25 mouse cellular contexts compared by ENCODE assay signal in genomic region chr12:79490626-79491025, GRCm38 (mm10).
"Had no signal": no experiment of that assay in that cellular context is flagged by ENCODE, and none has a peak within 500 bp of the region (broad histone marks: within the 10 kb centered on the region; RNA-seq: fewer than 3 reads in every experiment).

No protein-coding gene starts in this region.

- DNase-seq: gastrocnemius, postnatal 14 days; gastrocnemius, postnatal 36 days; heart, adult 18-20 months; heart, postnatal 14 days; heart, postnatal 36 days; kidney, adult 11 months; kidney, adult 2 months; kidney, adult 9 months; kidney, postnatal 14 days; kidney, postnatal 36 days; layer of hippocampus, adult 9-11 months; layer of hippocampus, postnatal 36 days; left cerebral cortex, postnatal 4 days had no signal

- H3K4me2 ChIP-seq: heart, embryonic 11.5 days; heart, embryonic 13.5 days; heart, embryonic 15.5 days; hindbrain, embryonic 13.5 days; hindbrain, embryonic 15.5 days; kidney, embryonic 15.5 days; limb, embryonic 12.5 days; liver, embryonic 12.5 days had no signal

- H3K36me3 ChIP-seq: heart, embryonic 13.5 days; heart, embryonic 15.5 days; hindbrain, embryonic 13.5 days; hindbrain, embryonic 15.5 days; kidney, embryonic 15.5 days; limb, embryonic 12.5 days; liver, embryonic 12.5 days had no signal

- H3K4me1 ChIP-seq: hindbrain, embryonic 13.5 days; hindbrain, embryonic 15.5 days; kidney, embryonic 15.5 days; liver, embryonic 12.5 days had no signal

- H3K9me3 ChIP-seq: heart, embryonic 13.5 days; heart, embryonic 15.5 days; hindbrain, embryonic 13.5 days; hindbrain, embryonic 15.5 days; kidney, embryonic 15.5 days; limb, embryonic 12.5 days; liver, embryonic 12.5 days had no signal

- H3K27me3 ChIP-seq: heart, embryonic 13.5 days; heart, embryonic 15.5 days; hindbrain, embryonic 13.5 days; hindbrain, embryonic 15.5 days; kidney, embryonic 15.5 days; limb, embryonic 12.5 days; liver, embryonic 12.5 days had no signal

- H3K27ac ChIP-seq: heart, embryonic 13.5 days; heart, embryonic 15.5 days; hindbrain, embryonic 13.5 days; hindbrain, embryonic 15.5 days; hindbrain, postnatal 0 days; kidney, embryonic 15.5 days; kidney, postnatal 0 days; limb, embryonic 12.5 days; liver, embryonic 12.5 days; liver, embryonic 14.5 days had no signal

- H3K4me3 ChIP-seq: heart, embryonic 13.5 days; heart, embryonic 15.5 days; hindbrain, embryonic 13.5 days; hindbrain, embryonic 15.5 days; kidney, embryonic 15.5 days; limb, embryonic 12.5 days; liver, embryonic 12.5 days had no signal

- ATAC-seq: hindbrain, postnatal 0 days; intestine, embryonic 16.5 days; liver, embryonic 12.5 days had no signal

- H3K9ac ChIP-seq: heart, embryonic 13.5 days; heart, embryonic 15.5 days; hindbrain, embryonic 13.5 days; hindbrain, embryonic 15.5 days; kidney, embryonic 15.5 days; limb, embryonic 12.5 days; liver, embryonic 12.5 days; liver, embryonic 14.5 days had no signal
